Mouse (Mus musculus) embryo, embryonic 11 days (tissue): ENCODE data around the gene Actr2.
"Not testable (repeated sequence)": the region's sequence is repeated elsewhere in the genome, so short reads cannot be mapped to it uniquely, and the experiment has no call there.

ENCODE experiments used
- DNase-seq: peaks from one replicate; pipeline ENCODE4 v3.0.0-alpha.2; 2015

Gene Actr2

GRCm38 (mm10) chr11:20116030-20116551, 3.4 kb upstream of the Actr2 start:
- DNase-seq = no peak

GRCm38 (mm10) chr11:20112006-20112740, 540 bp downstream of the Actr2 start:
- DNase-seq = peak; percentile 88

GRCm38 (mm10) chr11:20108151-20108550, 4.6 kb downstream of the Actr2 start:
- no peak for DNase-seq

- DNase-seq = no peak
Measured at GRCm38 (mm10) chr11:20107683-20108082, 5.0 kb downstream of the Actr2 start.

- DNase-seq = no peak
Measured at GRCm38 (mm10) chr11:20106946-20107345, 5.8 kb downstream of the Actr2 start.

GRCm38 (mm10) chr11:20103949-20104348, 8.8 kb downstream of the Actr2 start:
- no peak for DNase-seq

GRCm38 (mm10) chr11:20086306-20086705, 26.4 kb downstream of the Actr2 start:
- DNase-seq = no peak

GRCm38 (mm10) chr11:20085635-20086034, 27.1 kb downstream of the Actr2 start:
- DNase-seq = no peak

- DNase-seq = no peak
Measured at GRCm38 (mm10) chr11:20075415-20075814, 37.3 kb downstream of the Actr2 start.

GRCm38 (mm10) chr11:20072826-20073225, 39.9 kb downstream of the Actr2 start:
- no peak for DNase-seq

GRCm38 (mm10) chr11:20072174-20072573, 40.5 kb downstream of the Actr2 start:
- peak; percentile 72 for DNase-seq

- no peak for DNase-seq
Measured at GRCm38 (mm10) chr11:20068346-20069004, 44.2 kb downstream of the Actr2 start.

GRCm38 (mm10) chr11:20067521-20067920, 45.2 kb downstream of the Actr2 start:
- no peak for DNase-seq

GRCm38 (mm10) chr11:20066106-20066505, 46.6 kb downstream of the Actr2 start:
- no peak for DNase-seq

GRCm38 (mm10) chr11:20064926-20065325, 47.8 kb downstream of the Actr2 start:
- no peak for DNase-seq

GRCm38 (mm10) chr11:20064086-20064485, 48.6 kb downstream of the Actr2 start:
- DNase-seq = not testable (repeated sequence)

GRCm38 (mm10) chr11:20062801-20063200, 49.9 kb downstream of the Actr2 start:
- DNase-seq = not testable (repeated sequence)

GRCm38 (mm10) chr11:20059736-20060135, 53.0 kb downstream of the Actr2 start:
- DNase-seq = no peak

- no peak for DNase-seq
Measured at GRCm38 (mm10) chr11:20057429-20057828, 55.3 kb downstream of the Actr2 start.

GRCm38 (mm10) chr11:20056168-20056567, 56.5 kb downstream of the Actr2 start:
- DNase-seq = no peak

- DNase-seq = no peak
Measured at GRCm38 (mm10) chr11:20054617-20055016, 58.1 kb downstream of the Actr2 start.

GRCm38 (mm10) chr11:20053951-20054350, 58.8 kb downstream of the Actr2 start:
- DNase-seq = no peak

- no peak for DNase-seq
Measured at GRCm38 (mm10) chr11:20052814-20053536, 59.7 kb downstream of the Actr2 start.

GRCm38 (mm10) chr11:20045586-20045985, 67.1 kb downstream of the Actr2 start:
- DNase-seq = no peak
